Mouse (Mus musculus): ENCODE results near the gene Gm21973.

DNA sequence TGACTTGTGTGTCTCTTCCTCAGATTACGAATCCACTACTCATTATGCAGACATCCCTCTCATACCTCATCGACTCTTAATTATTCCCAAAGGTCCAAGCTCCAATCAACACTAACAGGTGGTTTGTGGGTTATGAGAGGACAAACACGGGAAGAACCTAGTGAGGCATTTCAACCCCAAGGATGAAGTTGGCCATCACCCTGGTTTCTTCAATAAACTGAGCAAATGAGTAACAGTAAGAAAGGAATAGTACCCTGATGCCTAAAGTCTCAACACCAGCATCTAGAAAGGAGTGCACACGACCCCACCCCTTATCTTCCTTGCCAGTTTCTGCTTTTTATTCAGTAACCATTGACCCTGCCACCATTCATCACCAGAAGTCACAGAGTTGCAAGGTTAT is 47.7 kb upstream of the Gm21973 start:
- no peak for TF ChIP-seq CTCF (IDR thresholded peaks at IDR 0.05; ENCODE audit: extremely low read depth, insufficient read depth, insufficient read length, insufficient replicate concordance)
- TF ChIP-seq POLR2A (IDR thresholded peaks at IDR 0.05; ENCODE audit: low read depth, low read length): no peak

Measured in spleen, adult 2 months (tissue).